Mouse (Mus musculus) neural tube, embryonic 14.5 days (tissue): ENCODE results near the gene Pycr1. TPM values are rescaled to one million over a fixed set of nuclear protein-coding genes. Genes with fewer than 3 reads are reported as not detected.
A peak's percentile ranks its signal among the peaks of the same experiment; 100 is the strongest.

Experiments
- ATAC-seq: fragments of 200-750 bp; cut with Nextera tagmentation; 2 replicates; pipeline ENCODE4 v1.8.0; 2017; ENCODE audit warnings: low read depth, mild to moderate bottlenecking, moderate TSS enrichment, moderate library complexity
- H3K27ac ChIP-seq: fragments of 300-500 bp; sonication (generic); 2 replicates; pipeline ENCODE4 v1.5.1; 2014; ENCODE audit warnings: low read depth, mild to moderate bottlenecking, control low read depth, low read length, moderate library complexity, mixed read lengths
- H3K27me3 ChIP-seq: fragments of 300-500 bp; sonication (generic); 2 replicates; pipeline ENCODE4 v1.6.1; 2014; ENCODE audit warnings: low read length; ENCODE audit not compliant: control insufficient read depth, insufficient read depth
- H3K36me3 ChIP-seq: fragments of 300-500 bp; sonication (generic); 2 replicates; pipeline ENCODE4 v1.6.1; 2014; ENCODE audit warnings: low read length, mixed read lengths; ENCODE audit not compliant: control insufficient read depth, insufficient read depth
- H3K4me1 ChIP-seq: fragments of 300-500 bp; sonication (generic); 2 replicates; pipeline ENCODE4 v1.6.1; 2014; ENCODE audit warnings: low read length; ENCODE audit not compliant: control insufficient read depth, insufficient read depth
- H3K4me2 ChIP-seq: fragments of 300-500 bp; sonication (generic); 2 replicates; pipeline ENCODE4 v1.6.1; 2014; ENCODE audit warnings: mild to moderate bottlenecking, low read depth, low read length, control low read depth
- H3K4me3 ChIP-seq: fragments of 300-500 bp; sonication (generic); 2 replicates; pipeline ENCODE4 v1.5.1; 2014; ENCODE audit warnings: low read depth, low read length, control low read depth, mixed read lengths
- H3K9ac ChIP-seq: fragments of 300-500 bp; sonication (generic); replicated peaks from 2 replicates; pipeline ENCODE4 v1.6.1; 2014; ENCODE audit warnings: low read depth, mild to moderate bottlenecking, control low read depth, low read length, mixed read lengths
- H3K9me3 ChIP-seq: fragments of 300-500 bp; sonication (generic); 2 replicates; pipeline ENCODE4 v1.6.1; 2016; ENCODE audit warnings: low read length; ENCODE audit not compliant: control insufficient read depth
- WGBS: fragments of 180-500 bp; shearing (Covaris S2); extraction: QIAGEN DNeasy Blood & Tissue Kit; methylation state at CpG from one replicate; pipeline ENCODE4 v1.1.7; 2014; 5-methylcytosine and 5-hydroxymethylcytosine counted together
- polyA plus RNA-seq: library from polyadenylated mRNA; unstranded; fragments of >200 nt; fragmentation: Nextera tagmentation; extraction: Ambion mirVana; gene quantifications from 2 replicates; pipeline ENCODE4 v1.2.1, GENCODE M21; 2014

The Pycr1 gene
- polyA plus RNA-seq, 1 experiment from 2014 or later: 15.3 TPM

DNA sequence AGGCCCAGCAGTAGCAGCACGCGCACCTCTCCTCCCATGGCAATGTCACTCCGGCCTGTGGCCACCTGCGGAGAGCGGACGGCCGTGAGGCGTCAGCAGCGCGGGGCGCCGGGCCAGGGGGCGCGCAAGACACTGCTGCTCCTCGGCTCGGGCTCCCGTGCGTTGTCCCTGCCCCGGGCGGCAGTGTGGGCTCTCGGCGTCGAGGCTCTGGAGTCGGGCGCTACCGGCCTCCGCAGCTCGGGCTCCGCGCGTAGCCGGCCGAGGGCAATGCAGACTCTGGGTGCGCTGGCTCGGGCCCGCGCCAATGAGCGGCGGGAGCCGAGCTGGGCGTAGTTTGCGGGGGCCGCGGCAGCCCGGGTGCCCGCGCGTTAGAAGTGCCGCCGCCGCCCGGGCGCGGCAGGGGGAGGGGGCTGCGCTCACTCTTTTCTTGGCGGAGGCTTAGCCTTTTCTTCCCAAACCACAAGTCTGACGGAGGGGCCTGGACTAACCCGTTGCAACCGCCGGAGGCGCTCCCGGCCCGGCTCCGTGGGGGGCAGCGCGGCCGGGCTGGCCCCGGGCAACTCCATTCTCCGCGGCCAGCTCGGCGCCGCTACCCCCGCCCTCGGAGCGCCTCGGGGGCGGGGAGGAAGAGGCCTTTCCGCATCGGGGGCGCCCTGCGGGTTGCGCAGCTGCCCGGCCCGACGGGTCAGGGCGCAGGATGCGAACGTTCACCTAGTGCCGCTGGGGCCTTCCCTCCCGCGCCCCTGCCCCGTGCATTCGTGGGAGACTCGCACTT lies 16.9 kb upstream of the Pycr1 start:
- Histone ChIP-seq H3K4me2 (peak overlapping the region; percentile 48), H3K27ac (no peak overlapping the region), H3K36me3 (no peaks in the 10 kb centered on the region), H3K27me3 (peaks cover 40% of the 10 kb centered on the region), H3K9me3 (no peaks in the 10 kb centered on the region), H3K4me3 (peak overlapping the region; percentile 32), H3K4me1 (peaks cover 15% of the 10 kb centered on the region), H3K9ac (no peak overlapping the region)
- peak; percentile 49; the same call in 1 of the 2 replicates for ATAC-seq
- under 1% methylated on average over 71 of the region's 95 CpGs for WGBS

DNA sequence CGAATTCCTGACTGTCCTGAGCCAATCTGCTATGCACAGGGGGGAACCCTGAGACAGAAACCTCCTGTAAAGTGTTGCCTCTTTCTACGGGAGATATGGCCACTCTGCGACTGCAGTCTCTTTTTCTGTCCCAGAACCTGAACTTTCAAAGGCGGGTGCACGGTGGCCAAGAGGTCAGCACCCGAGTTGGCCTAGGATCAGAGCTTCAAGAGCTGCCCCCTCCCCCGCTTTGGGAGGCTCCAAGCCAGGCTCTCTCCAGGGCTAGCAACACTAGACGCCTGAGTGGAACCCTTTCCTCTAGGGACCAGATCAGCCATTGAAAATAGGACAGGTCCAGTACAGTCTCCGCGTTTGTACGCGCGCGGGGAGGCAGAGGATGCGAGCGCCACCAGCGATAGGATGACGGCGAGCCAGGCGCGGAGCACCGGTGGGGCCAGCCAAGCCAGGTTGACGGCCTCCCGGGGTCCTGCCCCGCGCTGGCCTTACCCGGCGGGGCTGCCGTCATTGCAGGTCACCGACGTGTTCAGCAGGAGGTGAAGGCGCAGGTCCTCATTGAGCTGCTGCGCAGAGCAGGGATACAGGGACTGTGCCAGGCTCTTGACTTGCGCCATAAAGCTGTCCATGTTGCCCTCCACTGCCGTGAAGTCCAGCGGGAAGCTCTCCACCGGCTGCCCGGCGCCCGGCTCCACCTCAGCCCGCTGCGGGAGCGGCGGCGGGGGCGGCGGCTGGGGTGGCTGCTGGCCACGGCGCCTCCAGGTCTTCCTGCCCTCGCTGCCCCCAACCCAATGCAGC lies 16.1 kb upstream of the Pycr1 start:
- no peak for ATAC-seq
- H3K4me2 ChIP-seq: peak overlapping the region; percentile 48
- 3% methylated on average over 50 of the region's 50 CpGs for WGBS

DNA sequence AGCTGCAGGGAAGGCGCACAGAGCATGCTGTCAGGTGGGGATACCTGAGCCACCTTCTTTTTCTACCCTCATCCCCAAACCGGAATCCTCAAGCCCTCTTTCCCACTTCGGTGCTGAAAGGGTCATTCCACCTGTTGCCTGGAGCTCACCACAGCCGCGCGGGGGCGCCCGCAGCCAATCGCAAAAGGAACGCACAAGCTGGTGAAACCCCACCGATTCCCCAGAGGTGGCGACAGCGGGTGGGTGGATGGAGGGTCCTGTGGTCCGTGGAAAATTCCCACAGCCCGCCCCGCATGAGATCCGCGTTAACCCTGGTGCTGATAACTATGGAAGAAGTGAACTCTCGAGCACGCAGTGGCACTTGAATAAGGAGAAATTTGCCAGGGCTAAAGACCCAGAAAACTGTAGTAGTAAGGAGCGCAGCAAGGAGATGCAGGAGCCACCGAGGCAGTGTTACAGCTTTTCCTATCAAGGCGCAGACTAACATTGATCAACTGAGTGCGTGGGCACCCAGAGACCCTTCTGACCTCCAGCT lies 15.4 kb upstream of the Pycr1 start:
- whole genome bisulfite sequencing: 3% methylated on average over 24 of the region's 24 CpGs
- no peak overlapping the region for H3K27ac ChIP-seq
- peaks cover 40% of the 10 kb centered on the region for H3K27me3 ChIP-seq
- H3K9ac ChIP-seq: no peak overlapping the region
- no peaks in the 10 kb centered on the region for H3K9me3 ChIP-seq
- H3K4me2 ChIP-seq: no peak overlapping the region
- H3K4me1 ChIP-seq: peaks cover 15% of the 10 kb centered on the region
- H3K36me3 ChIP-seq: no peaks in the 10 kb centered on the region
- H3K4me3 ChIP-seq: no peak overlapping the region
- no peak for ATAC-seq

More for the DNA sequence above, 16.1 kb upstream of the Pycr1 start:
- Histone ChIP-seq H3K9ac (no peak overlapping the region), H3K27me3 (peaks cover 40% of the 10 kb centered on the region), H3K36me3 (no peaks in the 10 kb centered on the region), H3K9me3 (no peaks in the 10 kb centered on the region), H3K4me1 (peaks cover 15% of the 10 kb centered on the region), H3K4me3 (peak overlapping the region; percentile 32), H3K27ac (no peak overlapping the region)

DNA sequence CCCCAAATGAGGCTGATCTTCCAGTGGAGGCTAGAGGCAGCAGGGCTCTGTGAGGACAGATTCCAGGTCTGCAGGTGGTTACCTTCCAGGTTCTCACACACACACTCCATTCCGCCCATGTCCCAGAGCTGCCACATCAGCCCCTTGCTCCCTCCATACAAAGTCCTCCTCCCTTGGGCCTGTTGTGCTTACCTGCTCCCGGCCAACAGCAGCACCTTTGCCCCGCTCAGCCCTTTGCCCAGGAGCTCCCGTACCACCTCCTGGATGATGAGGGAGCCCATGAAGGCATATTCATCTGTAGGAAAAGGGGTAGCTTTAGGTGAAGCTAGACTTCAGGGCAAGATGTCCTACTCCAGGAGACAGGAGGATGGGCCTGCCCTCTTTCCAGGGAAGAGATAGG lies 13.7 kb upstream of the Pycr1 start:
- no peak overlapping the region for H3K9ac ChIP-seq
- H3K4me3 ChIP-seq: no peak overlapping the region
- 92% methylated on average over 4 of the region's 4 CpGs for WGBS
- no peak overlapping the region for H3K4me2 ChIP-seq
- peaks cover 34% of the 10 kb centered on the region for H3K27me3 ChIP-seq
- ATAC-seq: no peak
- H3K27ac ChIP-seq: no peak overlapping the region
- no peaks in the 10 kb centered on the region for H3K9me3 ChIP-seq
- H3K4me1 ChIP-seq: peaks cover 15% of the 10 kb centered on the region
- H3K36me3 ChIP-seq: no peaks in the 10 kb centered on the region

DNA sequence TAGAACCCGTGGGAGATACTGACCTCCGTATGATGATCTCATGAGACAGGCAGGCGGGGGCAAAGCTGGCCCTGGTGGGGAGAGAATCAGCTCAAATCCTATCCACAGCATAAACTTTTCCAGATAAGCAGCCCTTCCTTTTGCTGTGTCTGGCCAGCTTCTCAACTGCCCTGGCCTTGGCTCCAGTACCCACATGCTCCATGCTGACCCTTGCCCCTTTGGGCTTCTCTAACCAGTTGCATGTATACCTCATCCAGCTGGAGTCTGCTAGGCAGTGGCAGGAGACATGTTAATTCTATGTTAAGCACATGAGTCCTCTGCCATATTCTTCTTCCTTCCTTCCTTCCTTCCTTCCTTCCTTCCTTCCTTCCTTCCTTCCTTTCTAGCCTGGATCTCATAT lies 11.2 kb upstream of the Pycr1 start:
- Histone ChIP-seq H3K9ac (no peak overlapping the region), H3K36me3 (no peaks in the 10 kb centered on the region), H3K4me2 (no peak overlapping the region), H3K4me1 (peaks cover 3% of the 10 kb centered on the region), H3K4me3 (no peak overlapping the region), H3K27ac (no peak overlapping the region), H3K9me3 (no peaks in the 10 kb centered on the region), H3K27me3 (peaks cover 14% of the 10 kb centered on the region)
- no peak for ATAC-seq
- WGBS: 84% methylated on average over 3 of the region's 3 CpGs

DNA sequence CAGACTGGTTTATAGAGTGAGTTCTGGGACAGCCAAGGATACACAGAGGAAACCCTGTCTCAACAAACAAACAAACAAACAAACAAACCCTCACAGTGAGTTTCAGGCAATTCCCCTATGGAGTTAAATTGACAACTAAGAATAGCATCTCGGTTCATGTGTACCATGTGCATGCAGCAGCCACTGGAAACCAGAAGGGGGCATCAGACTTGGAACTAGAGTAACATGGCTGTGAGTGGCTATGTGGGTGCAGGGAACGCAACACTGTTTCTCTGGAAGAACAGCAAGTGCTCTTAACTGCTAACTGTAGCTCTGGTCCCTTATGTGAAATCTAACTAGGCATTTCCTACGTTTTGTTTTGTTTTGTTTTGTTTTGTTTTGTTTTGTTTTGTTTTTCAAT lies 8.3 kb upstream of the Pycr1 start:
- no peak overlapping the region for H3K4me2 ChIP-seq
- no peaks in the 10 kb centered on the region for H3K9me3 ChIP-seq
- H3K27me3 ChIP-seq: no peaks in the 10 kb centered on the region
- H3K36me3 ChIP-seq: no peaks in the 10 kb centered on the region
- H3K27ac ChIP-seq: no peak overlapping the region
- H3K4me1 ChIP-seq: peaks cover 7% of the 10 kb centered on the region; the same call in 1 of the 2 replicates
- ATAC-seq: no peak
- H3K9ac ChIP-seq: no peak overlapping the region
- WGBS: 79% methylated on average over 3 of the region's 3 CpGs
- no peak overlapping the region for H3K4me3 ChIP-seq

DNA sequence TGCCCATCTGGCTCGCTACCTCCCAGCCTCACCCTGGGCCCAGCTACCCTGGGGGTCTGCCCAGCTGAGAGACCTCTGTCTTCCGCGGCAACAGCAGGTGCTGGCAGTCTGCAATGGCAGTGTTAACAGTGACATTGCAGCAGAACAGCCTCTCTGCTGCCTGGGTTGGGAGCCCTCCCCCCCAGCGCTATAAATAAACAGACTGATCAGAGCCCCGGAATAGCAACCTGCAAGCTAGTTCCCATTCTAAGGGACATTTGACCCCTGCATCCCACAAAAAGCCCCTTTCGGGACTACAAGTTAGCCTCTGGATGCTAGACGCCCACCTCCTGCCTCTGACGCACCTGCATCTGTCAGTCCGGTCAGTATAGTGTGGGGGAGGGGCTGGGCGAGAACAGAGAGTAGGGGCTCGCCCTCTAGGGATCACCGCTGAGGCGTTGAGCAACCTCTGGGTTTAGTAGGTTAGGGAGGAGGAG lies 4.5 kb upstream of the Pycr1 start, which contains the start of gene Myadml2:
TSS of gene Myadml2 (minus strand) at position 158 of the 476 bp plus-strand sequence.
- Histone ChIP-seq H3K9me3 (no peaks in the 10 kb centered on the region), H3K9ac (peak within 1 kb of the TSS; percentile 42; the same call in 1 of the 2 replicates), H3K4me1 (peaks cover 12% of the 10 kb centered on the region; the same call in 1 of the 2 replicates), H3K4me2 (peak within 1 kb of the TSS; percentile 50), H3K36me3 (no peaks in the 10 kb centered on the region), H3K4me3 (peak within 1 kb of the TSS; percentile 16; the same call in 1 of the 2 replicates), H3K27ac (no peak within 1 kb of the TSS), H3K27me3 (no peaks in the 10 kb centered on the region)
- 2% methylated on average over 13 of the region's 13 CpGs for whole genome bisulfite sequencing
- no peak for ATAC-seq

DNA sequence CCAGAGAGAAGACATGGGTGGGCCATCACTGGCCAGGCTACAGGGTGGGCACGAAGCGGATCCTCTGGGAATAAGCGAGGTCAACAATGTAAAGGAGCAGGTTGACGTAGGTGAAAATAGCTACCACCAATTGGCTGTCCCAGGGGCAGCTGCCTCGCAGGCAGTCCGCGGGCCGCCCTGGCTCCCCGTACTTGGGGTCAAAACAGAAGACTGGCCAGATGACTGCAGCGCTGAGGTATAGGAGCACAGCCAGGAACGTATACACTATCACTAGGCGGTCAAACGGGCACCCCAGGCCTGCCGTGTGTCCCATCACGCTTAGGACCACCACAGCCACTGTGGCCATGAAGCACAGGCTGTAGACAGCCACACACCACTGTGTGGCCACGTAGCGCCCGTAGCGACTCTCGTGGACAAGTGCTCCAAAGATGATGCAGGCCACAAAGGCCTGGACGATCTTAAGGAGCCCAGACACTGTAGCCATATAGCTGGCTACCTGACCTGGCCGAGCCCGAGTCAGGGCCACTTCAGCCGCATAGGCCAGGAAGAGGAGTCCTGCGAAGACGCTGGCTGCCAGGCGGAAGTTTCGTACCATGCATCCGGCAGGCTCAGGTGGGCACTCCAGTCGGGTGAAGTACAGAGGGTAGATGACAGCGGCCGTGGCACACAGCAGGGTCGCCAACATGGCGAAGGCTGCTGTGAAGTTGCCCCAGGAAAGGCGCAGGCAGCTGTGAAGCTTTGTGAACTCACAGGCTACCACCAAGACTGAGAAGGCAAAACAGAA lies 3.7 kb upstream of the Pycr1 start:
- no peak for ATAC-seq
- Histone ChIP-seq H3K9ac (no peak overlapping the region), H3K9me3 (no peaks in the 10 kb centered on the region), H3K4me2 (peak overlapping the region; percentile 50; the same call in 1 of the 2 replicates), H3K4me1 (peaks cover 17% of the 10 kb centered on the region; the same call in 1 of the 2 replicates), H3K36me3 (no peaks in the 10 kb centered on the region), H3K4me3 (no peak overlapping the region), H3K27me3 (no peaks in the 10 kb centered on the region), H3K27ac (no peak overlapping the region)
- WGBS: 83% methylated on average over 35 of the region's 35 CpGs
